Mouse (Mus musculus): ENCODE measurements around the gene Cldn10. TPM values are rescaled to one million over a fixed set of nuclear protein-coding genes. Genes with fewer than 3 reads are reported as not detected.

The Cldn10 gene
- total RNA-seq, 4 experiments from 2014 or later, result 0.16 to 0.23 TPM; not detected in 2

DNA sequence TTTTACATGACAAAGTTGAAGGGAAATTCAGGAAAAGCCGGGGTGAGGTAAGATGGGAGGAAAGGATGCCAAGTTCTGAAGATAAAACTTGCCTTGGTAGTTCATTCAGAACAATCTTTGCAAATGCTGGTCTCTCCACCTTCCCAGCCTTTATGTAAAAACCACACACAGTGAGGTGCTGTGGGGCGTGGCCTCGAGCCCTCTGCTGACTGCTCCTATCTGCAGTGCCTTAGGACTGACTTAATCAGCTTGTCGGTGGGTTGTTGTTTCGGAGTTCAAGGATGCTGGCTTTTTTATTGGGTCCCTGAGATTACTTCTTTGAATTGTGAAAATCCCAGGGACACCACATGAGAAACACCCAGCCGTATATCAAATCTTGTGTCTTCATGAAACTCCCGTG, 74.5 kb downstream of the Cldn10 start:
- no peak for DNase-seq (ENCODE audit: low spot score)

DNA sequence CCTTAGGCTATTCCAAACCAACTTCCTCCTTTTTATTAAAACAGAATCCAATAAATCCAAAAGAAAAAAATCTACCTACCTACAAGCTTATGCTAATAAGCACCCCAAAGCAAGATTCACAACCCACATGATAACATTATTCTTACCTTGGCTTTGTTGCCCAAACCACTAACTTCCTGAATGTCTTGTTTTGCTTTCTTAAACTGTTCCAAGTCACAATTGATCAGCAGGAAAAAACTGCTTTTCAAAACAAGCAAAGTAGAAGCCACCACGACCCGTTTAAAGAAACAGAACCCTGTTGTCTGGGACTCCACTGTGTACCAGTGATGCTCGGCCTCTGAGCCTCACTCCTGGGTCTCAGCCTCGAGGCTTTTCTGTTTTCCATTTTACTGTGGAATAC, 77.2 kb downstream of the Cldn10 start:
- no peak for DNase-seq (ENCODE audit: low spot score)

DNA sequence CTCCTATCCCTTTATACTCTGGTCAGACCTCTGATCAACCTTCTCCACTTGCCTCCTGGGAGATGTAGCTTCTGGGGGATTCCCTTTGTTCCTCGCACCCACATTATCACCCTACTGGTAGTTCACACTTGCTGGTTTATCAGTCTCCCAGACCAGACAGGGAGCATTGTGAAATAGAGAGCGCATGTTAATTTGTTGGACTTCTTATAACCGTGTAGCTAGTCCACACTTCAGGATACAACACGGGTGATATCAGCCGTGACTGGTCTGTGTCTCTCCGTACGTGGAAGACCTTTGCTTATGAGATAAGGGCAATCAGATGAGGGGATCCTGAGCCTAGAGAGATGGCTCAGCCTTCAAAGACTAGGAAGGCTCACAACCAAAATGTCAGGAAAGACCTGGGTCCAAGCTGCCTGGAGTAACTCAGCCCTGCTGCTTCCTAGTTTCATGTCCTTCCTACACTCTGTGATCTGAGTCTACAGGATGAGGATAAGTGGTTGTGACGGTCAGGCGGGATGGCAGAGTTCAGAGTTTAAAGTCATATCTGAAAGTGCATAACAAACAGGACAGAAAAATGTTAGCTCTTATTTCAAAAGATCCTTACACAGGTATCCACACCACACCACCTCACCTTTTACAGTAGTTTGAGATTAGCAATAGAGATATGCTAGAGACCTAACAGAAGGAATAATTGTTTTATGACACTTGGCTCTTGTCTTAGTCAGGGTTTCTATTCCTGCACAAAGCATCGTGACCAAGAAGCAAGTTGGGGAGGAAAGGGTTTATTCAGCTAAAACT, 78.5 kb downstream of the Cldn10 start:
- no peak for DNase-seq (ENCODE audit: low spot score)

DNA sequence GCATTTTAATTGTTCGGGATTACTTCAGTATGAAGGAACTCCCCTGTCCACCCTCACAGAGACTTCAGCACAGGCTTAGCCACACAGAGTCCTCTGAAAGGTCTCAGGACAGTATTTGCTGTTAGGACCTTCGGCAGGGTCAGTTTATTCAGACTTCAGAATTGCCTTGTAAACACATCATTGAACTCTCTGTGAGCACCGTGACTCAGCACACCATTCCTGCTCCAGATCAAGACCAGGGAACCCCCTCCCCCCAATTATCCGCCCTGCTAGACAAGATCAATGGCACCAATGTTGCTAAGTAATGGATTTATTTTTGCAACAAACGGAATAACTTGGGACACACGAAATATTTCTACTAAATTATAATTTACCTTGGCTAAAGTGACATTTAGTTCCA, 79.7 kb downstream of the Cldn10 start:
- no peak for DNase-seq (ENCODE audit: low spot score)

DNA sequence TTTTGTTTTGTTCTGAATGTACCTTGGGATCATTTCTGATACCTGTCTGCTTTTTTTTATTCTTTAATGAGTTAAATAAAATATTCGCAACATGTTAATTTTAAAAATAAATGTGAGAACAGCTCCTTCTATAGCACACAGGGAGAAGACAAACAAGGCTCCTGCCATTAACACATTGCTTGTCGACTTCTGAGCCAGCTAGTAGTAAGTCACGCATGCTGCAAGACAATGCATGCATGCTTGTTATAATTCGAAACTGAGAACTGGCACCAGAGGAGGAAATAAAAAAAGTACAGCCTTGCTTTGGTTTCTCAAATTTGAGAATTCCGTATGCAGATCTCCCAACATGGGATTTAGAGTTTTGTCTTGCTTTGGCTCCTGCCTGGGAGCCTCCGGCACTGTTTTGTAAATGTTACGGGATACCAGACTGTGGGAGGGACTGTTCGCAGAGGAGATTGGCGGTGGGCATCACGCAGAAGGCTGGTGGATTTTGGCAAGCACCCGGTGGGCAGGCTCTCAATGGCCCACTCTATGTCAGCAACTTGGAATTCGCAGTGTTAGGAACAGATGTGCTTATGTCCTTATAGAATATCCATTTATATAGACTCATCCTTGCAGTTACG, 80.5 kb downstream of the Cldn10 start:
- no peak for DNase-seq (ENCODE audit: low spot score)

DNA sequence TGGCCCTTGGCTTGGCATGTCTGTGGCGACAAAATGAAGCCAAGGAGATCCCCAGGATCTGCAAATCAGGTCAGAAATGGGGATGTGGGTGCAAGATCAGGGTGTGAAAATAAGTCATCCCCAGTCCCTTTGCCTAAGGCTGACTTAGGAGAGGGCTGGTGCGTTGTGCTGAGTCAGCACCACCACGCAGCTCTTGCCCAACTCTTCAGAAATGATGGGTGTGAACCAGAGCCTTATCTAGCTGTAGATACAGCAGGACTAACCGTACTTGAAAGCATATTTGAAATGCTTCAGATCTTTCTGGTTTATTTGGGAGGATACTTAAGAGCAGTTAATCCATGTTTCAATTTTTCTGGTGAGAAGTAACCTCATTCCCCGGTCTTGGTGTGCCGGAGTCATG, 82.0 kb downstream of the Cldn10 start:
- no peak for DNase-seq (ENCODE audit: low spot score)

DNA sequence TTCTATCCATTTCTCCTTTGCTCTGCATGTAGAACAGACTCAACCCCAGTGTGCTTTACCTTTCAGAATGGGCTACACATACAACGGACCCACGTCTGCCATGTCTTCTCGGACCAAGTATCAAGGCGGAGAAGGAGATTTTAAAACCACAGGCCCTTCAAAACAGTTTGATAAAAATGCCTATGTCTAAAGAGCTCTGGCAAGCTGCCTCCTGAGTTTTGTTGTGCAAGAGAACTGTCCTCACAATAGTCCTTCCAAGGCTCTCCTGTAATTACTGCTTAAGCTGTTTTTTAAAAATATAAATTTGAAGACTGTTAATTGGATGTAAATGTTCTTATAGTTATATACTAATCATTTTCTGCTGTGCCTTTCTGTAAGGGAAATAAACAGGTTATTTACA, 86.4 kb downstream of the Cldn10 start:
- no peak for DNase-seq (ENCODE audit: low spot score)

DNA sequence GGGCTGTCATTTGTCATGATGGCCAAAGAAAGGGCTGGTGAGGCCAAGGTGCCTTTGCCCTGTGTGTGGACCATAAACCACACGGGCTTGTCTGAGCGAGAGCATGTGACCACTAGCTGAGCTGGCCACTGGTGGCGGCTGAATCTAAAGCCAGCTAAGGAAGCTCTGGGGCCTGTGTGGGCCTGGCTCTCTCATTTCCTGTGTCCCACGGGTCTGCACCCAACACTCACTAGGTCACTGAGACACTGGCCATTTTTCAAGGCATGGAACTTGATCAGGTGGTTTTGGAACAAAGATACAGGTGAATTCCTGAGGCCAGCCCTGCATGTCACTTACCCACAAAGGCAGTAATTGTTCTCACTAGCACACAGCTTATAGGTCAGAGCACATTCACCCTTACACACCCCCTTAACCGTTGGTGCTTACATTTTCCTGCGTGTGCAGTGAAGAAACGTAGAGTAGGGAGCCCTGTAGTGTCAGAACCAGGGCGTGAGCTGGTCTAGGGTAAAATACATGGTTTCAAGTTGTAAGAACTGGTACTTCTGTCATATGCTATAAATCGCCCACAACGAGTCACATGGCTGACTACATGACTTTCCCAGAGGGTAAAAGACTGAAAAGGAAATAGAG, 87.2 kb downstream of the Cldn10 start:
- DNase-seq (ENCODE audit: low spot score), result no peak

DNA sequence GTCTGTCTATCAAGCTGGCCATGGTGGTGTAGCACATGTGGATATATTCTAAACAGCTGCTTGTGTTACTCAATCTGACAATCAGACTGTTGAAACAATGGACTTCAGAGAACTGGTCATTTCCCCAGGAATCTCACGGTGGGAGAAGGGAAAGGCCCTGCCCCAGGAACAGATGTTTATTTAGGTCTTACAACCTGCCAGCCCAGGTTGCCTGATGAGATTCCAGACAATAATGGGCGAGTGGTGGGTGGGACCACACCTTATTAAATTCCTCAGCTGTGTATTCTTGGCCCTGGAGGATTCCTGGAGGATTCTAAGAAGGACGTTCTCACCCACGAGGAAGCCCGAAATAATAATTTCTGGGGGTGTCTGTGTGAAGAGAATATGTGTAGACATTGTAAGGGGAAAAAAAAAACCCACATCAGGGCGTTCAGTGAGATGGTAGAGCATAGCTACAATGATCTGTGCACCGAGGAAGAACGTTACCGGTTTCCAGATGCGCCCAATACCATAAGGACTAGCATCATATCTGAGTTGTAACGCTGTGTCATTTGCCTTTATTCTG, 90.7 kb downstream of the Cldn10 start:
- no peak for DNase-seq (ENCODE audit: low spot score)

DNA sequence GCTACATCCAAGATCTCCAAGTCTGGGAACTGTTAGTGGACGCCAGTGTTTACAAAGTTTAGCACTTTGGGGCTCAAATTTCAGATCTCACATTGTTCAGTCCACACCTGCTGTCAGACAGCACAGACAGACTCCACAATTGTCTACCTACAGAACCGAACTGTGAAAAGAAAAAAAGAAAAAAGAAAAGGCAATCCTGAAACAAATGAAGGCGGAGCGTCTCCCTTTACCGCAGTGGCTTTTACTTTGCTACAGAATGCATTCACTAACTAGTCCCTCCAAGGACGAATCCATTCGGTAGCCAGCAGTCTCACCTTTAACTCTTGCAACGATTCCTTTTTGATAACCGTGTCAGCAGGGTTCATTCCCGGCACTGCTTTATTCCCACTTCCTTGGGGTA, 93.0 kb downstream of the Cldn10 start:
- no peak for DNase-seq (ENCODE audit: low spot score)

DNA sequence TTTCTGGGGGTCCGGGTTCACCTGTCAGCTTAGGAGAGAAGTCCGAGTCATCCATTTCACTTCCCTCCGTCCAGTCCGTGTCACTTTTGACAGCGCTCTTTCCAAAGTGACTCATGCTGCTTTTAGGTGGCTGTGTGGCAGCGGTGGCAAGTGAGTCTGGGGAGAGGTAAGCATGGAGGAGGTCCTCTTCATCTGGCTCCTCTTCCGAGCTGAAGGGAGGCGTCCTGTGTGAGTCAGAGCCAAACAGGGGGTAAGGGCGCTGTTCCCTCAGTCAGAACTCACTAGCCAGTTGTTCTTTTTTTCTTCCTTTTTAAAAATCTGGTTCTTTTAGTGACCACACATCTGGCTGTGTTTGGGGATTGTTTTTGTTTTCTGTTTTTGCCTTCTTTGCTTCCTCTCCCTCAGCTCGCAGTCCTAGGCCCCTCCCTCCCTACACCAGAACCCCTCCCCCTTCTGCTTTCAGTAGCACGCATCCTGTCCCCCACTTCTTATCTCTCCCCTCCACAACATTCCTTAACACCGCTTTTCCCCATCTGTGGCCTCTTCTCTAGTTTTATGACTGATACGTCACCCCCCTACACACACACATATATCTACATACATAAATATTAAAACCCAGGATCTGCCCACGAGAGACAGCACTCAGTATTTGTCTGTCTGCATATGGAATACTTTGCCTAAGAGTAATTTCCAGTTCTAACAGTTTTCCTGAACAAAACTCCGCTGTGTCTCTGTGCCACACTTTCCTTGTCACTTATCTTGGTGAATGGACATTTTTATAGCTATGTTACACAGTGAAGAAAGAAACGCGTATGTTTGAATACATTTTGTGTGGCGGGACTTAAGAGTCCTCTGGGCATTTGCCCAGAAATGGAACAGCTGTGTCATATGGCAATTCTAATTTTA, 95.9 kb downstream of the Cldn10 start:
- DNase-seq (ENCODE audit: low spot score), result no peak

DNA sequence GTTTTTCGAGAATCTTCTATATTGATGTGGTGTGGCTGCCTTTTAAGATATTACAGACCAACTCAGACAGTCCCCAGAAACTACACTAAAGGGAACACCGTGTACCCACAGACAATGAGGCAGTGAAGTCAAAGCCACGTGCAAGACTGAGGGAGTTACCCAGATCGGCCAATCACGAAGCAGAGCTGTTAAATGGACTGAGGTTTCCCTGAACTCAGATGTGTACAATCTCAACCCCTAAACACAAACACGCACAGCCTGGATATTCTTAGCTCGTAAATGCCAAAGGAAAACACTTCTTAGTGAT, 96.5 kb downstream of the Cldn10 start:
- no peak for DNase-seq (ENCODE audit: low spot score)

DNA sequence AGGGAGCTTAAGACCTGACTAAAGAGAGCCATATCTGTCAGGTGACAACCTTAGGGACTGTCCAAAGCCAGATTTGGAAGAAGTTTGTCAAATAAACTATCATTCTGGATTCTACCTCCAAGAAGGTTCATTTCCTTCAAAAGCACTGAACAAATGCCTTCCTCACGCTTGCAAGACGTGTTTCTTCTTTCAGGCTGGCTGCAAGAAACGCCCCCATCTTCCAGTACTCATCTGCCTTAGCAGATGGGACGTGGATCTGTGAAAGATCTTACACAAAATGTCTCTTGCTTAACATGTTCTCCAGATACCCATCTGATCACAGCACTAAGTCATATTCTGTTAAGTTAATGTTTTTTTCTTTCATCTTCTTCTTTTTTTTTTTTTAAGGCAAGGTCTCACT, 102.4 kb downstream of the Cldn10 start:
- DNase-seq (ENCODE audit: low spot score), result no peak

DNA sequence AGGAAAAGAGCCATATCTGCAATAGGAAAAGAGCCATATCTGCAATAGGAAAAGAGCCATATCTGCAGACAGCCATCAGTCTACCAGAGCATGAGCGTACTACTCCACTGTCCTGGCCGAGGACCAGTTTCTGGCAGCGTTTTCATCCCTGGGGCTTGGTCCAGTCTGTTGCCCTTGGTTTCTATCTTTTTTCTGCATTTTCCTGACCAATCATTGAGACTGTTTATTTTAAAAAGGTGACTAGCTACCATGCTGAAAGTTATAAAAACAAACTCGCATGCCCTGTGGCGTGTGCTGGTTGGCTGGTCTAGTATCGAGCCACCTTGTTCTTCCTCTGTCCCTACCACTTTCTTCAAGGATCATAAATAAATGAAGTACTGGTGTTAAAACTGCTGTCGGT, 107.5 kb downstream of the Cldn10 start:
- no peak for DNase-seq (ENCODE audit: low spot score)

DNA sequence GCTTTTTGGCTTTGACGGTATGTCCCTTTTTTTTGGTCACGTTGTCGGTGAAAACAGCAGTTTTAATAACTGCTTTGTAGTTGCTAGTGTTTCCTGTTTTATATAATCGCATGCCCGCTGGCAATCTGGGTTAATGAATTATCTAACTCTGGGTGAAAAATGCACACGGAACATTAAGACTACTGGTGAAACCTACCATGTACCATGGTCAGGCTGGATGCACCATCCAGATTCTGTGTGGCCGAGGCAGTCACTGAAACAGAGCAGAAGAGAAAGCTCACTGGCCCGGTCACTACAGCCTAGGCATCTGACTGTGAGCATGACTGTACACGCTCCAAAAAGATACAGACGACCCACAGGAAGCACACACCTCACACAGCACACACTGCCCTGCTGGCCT, 107.9 kb downstream of the Cldn10 start:
- no peak for DNase-seq (ENCODE audit: low spot score)

DNA sequence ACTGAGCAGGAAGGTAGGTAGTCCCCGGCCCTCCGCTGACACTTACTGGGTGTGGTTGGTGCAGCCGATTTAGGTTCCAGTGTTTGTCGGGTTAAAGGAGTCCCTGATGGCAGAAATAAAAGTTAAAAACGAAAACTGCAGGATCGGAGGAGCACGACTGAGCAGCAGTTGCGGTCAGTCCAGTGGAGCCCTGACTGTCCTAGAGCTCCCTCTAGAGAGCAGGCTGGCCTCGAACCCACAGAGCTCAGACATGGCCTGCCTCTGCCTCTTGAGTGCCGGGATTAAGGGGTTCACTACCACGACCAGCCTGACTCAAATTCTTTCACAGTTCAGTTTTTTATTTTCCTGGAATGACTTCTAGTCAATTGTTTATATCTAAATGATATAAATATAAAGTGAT, 112.2 kb downstream of the Cldn10 start:
- no peak for DNase-seq (ENCODE audit: low spot score)

DNA sequence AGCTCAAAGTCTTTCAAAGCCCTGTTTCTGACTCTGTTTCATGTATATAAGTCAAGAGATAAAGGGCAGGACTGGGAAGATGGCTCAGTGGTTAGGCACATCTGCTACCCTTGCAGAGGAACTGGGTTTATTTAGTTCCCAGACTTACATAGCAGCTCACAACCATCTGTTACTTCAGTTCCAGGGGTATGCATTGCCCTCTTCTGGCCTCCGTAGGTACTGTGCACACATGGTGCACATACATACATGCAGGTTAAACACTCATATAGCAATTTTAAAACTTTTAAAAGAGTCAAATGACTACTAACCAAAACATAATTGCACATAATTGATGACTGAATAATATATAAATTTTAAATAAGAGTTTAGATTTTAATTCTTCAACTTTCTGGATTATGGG, 113.2 kb downstream of the Cldn10 start:
- DNase-seq (ENCODE audit: low spot score), result no peak

DNA sequence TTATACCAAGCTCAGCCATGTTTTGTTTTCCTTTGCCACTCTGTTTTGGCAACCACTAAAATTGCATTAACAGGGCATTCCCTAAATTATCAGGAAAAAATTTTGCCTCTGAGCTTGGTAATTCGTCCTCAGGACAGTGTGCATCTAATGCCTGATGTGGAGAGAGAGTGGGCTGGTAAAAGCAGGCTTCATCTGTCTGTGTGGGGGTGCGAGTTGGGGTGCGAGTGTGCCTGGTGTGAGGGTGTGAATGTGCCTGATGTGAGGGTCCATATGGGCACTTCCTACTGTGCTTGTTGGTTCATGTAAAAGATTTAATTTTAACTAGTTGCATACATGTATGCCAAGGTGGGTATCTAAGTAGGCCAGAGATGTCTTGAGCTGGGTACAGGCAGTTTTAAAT, 115.7 kb downstream of the Cldn10 start:
- no peak for DNase-seq (ENCODE audit: low spot score)

DNA sequence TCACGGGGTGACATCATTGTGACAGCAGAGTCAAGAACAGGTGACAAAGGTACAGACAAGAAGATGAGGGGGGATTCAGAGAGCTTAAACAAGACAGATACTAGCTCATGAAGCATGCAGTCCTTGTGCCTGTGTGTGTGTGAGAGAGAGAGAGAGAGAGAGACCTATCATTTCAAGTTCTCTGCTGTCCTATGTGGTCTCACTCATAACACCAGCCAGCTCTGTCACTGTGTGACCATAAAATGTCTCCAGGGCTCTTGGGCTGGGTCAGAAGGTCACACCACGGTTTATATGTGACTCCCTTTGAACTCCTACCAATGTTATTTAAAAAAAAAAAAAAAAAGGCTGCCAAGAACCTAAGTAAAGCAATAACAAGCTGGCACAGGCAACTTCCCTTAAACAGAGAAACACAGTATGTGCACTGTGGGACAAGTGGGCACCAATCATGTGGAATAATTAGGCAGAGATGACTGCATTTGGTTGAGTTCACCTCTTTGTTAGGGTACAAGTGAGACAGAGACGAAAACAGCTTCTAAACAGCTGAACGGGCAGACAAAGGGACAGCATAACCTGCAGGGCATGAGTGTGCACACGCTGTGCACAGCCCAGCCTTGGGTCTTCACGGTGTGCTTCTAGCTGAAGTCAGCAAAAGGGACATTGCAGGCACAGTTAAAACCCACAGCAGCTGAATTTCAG, 116.3 kb downstream of the Cldn10 start:
- no peak for DNase-seq (ENCODE audit: low spot score)

DNA sequence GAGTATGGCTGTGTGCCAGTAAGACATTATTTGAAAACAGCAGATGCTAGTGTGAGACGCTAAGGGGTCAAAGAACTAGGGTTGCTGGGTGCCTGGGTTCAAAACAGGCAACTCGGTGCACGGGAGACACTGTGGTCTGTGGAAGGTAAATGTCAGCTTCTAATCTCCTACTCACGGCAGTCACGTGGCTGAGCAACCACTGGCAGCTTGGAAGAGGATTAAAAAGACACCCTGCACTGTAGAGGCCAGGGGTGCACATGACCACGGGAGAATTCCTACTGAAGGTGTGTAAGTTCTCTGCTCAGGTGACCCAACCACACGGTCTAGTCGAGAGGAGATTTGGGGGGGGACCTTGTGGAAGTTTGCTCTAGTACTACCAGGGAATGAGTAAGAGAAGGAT, 119.9 kb downstream of the Cldn10 start:
- no peak for DNase-seq (ENCODE audit: low spot score)

DNA sequence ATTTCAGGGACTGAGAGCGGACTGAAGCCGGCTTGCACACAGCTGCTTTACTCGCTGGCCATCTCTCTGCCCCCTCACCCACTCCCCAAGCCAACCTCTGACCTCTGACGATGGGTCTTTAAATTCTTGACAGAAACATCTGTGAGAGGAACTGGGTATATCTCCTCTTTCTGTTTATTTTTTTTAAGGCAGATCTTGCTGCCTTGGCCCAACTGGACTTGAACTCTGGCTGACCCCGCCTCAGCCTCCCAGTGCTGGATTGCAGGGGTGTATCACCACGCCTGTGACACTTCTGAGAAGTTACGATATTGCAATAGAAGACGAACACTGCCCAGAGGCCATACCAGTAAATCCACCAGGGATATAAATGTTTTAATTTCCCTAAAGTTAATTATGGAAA, 122.2 kb downstream of the Cldn10 start:
- peak; percentile 39 for DNase-seq (ENCODE audit: low spot score)

Measured in heart, adult 8-10 months (tissue).